In the genomic region with DNA sequence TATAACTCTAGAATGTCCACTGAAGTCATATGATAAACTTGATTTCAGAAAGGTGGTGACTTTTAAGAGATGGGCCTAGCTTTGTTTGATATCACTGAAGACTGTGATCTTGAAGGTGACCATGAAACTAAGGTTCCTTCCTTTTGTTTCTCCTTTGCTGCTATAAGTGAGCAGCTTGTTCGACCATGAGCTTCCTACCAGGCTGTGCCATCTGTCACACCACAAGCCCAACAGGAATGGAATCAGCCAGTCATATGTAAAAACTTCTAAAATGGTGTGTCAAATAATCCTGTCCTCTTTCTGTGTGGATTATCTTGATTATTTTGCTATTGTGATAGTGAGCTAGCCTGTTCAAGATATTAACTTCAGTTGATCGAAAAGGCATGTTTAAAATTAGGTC, we compare ENCODE assay signal across 24 mouse cellular contexts.
DNase-seq lines count a peak whose midpoint lies in the region; ATAC-seq and TF ChIP-seq lines count a peak whose summit lies in the region.
"Had no signal": no experiment of that assay in that cellular context is flagged by ENCODE, and none has a peak within 500 bp of the region (broad histone marks: within the 10 kb centered on the region; RNA-seq: fewer than 3 reads in every experiment).

No protein-coding gene starts in this region.

- peaks cover 5% of the 10 kb centered on the region; the same call in 1 of the 2 replicates for H3K36me3 ChIP-seq in forebrain, embryonic 15.5 days
- peaks cover 13% of the 10 kb centered on the region for H3K36me3 ChIP-seq in forebrain, embryonic 13.5 days (ENCODE audit: poor library complexity, severe bottlenecking)
- no peaks in the 10 kb centered on the region for H3K36me3 ChIP-seq in midbrain, postnatal 0 days (ENCODE audit: insufficient read depth, low read length)
- no peaks in the 10 kb centered on the region for H3K36me3 ChIP-seq in midbrain, embryonic 15.5 days (replicated peaks)
- peaks cover 5% of the 10 kb centered on the region; the same call in 1 of the 2 replicates for H3K36me3 ChIP-seq in midbrain, embryonic 14.5 days (ENCODE audit: control insufficient read depth, insufficient read depth, low read length)
- H3K36me3 ChIP-seq: embryonic facial prominence, embryonic 12.5 days; liver, embryonic 12.5 days had no signal

- H3K4me2 ChIP-seq in forebrain, embryonic 15.5 days (replicated peaks) = no peak overlapping the region
- no peak overlapping the region for H3K4me2 ChIP-seq in forebrain, embryonic 13.5 days
- no peak overlapping the region for H3K4me2 ChIP-seq in midbrain, postnatal 0 days (ENCODE audit: low read depth, low read length, poor library complexity, severe bottlenecking)
- H3K4me2 ChIP-seq in midbrain, embryonic 15.5 days = no peak overlapping the region
- no peak overlapping the region for H3K4me2 ChIP-seq in midbrain, embryonic 14.5 days (ENCODE audit: low read length)
- H3K4me2 ChIP-seq: embryonic facial prominence, embryonic 12.5 days; forebrain, embryonic 12.5 days; hindbrain, embryonic 13.5 days; limb, embryonic 13.5 days; liver, embryonic 12.5 days had no signal

- H3K4me3 ChIP-seq in forebrain, embryonic 15.5 days = no peak overlapping the region
- no peak overlapping the region for H3K4me3 ChIP-seq in forebrain, embryonic 13.5 days
- no peak overlapping the region for H3K4me3 ChIP-seq in midbrain, postnatal 0 days (ENCODE audit: low read depth, low read length)
- no peak overlapping the region for H3K4me3 ChIP-seq in midbrain, embryonic 15.5 days
- no peak overlapping the region for H3K4me3 ChIP-seq in midbrain, embryonic 14.5 days (replicated peaks; ENCODE audit: low read depth, low read length)
- H3K4me3 ChIP-seq: embryonic facial prominence, embryonic 12.5 days; erythroblast, embryonic 14.5 days; forebrain, embryonic 12.5 days; heart, adult 2 months; hindbrain, embryonic 13.5 days; limb, embryonic 13.5 days; liver, embryonic 12.5 days; midbrain, embryonic 10.5 days had no signal

- no peak for TF ChIP-seq CTCF in midbrain, postnatal 0 days (IDR thresholded peaks at IDR 0.05)

- H3K4me1 ChIP-seq in forebrain, embryonic 15.5 days = peaks cover 14% of the 10 kb centered on the region
- H3K4me1 ChIP-seq in forebrain, embryonic 13.5 days = peaks cover 8% of the 10 kb centered on the region; the same call in 1 of the 2 replicates
- no peaks in the 10 kb centered on the region for H3K4me1 ChIP-seq in midbrain, postnatal 0 days (ENCODE audit: insufficient read depth, low read length)
- peaks cover 2% of the 10 kb centered on the region; the same call in 1 of the 2 replicates for H3K4me1 ChIP-seq in midbrain, embryonic 15.5 days
- no peaks in the 10 kb centered on the region for H3K4me1 ChIP-seq in midbrain, embryonic 14.5 days (ENCODE audit: control insufficient read depth, insufficient read depth, low read length)
- H3K4me1 ChIP-seq: limb, embryonic 13.5 days; liver, embryonic 12.5 days had no signal

- no peaks in the 10 kb centered on the region for H3K27me3 ChIP-seq in forebrain, embryonic 15.5 days
- H3K27me3 ChIP-seq in forebrain, embryonic 13.5 days = no peaks in the 10 kb centered on the region
- no peaks in the 10 kb centered on the region for H3K27me3 ChIP-seq in midbrain, postnatal 0 days (ENCODE audit: insufficient read depth, low read length)
- no peaks in the 10 kb centered on the region for H3K27me3 ChIP-seq in midbrain, embryonic 15.5 days (replicated peaks)
- H3K27me3 ChIP-seq in midbrain, embryonic 14.5 days (ENCODE audit: control insufficient read depth, insufficient read depth, low read length) = no peaks in the 10 kb centered on the region
- H3K27me3 ChIP-seq: embryonic facial prominence, embryonic 12.5 days; forebrain, embryonic 12.5 days; hindbrain, embryonic 13.5 days; limb, embryonic 13.5 days; liver, embryonic 12.5 days had no signal

- peak; percentile 57 for DNase-seq in midbrain, postnatal 0 days (ENCODE audit: low spot score)
- peak; percentile 85 for DNase-seq in cerebellum, adult 9-11 months
- no peak for DNase-seq in midbrain, embryonic 14.5 days
- no peak for DNase-seq in neural tube, embryonic 10.5 days (ENCODE audit: extremely low spot score, low spot score)
- DNase-seq: adrenal gland, postnatal 14 days; gastrocnemius, postnatal 25 days; heart, adult 2 months; kidney, adult 18-20 months; lung, adult 18-20 months; lung, postnatal 10 days; right cerebral cortex, postnatal 14 days had no signal

- 72% methylated on average over 2 of the region's 2 CpGs for WGBS in forebrain, embryonic 15.5 days
- 73% methylated on average over 2 of the region's 2 CpGs for WGBS in forebrain, embryonic 13.5 days
- 69% methylated on average over 2 of the region's 2 CpGs for WGBS in midbrain, postnatal 0 days
- WGBS in midbrain, embryonic 15.5 days = 57% methylated on average over 2 of the region's 2 CpGs
- WGBS in midbrain, embryonic 14.5 days = 67% methylated on average over 2 of the region's 2 CpGs

- H3K9me3 ChIP-seq in forebrain, embryonic 15.5 days = no peaks in the 10 kb centered on the region
- no peaks in the 10 kb centered on the region for H3K9me3 ChIP-seq in forebrain, embryonic 13.5 days (replicated peaks)
- no peaks in the 10 kb centered on the region for H3K9me3 ChIP-seq in midbrain, postnatal 0 days (ENCODE audit: low read length)
- no peaks in the 10 kb centered on the region for H3K9me3 ChIP-seq in midbrain, embryonic 15.5 days
- no peaks in the 10 kb centered on the region for H3K9me3 ChIP-seq in midbrain, embryonic 14.5 days (ENCODE audit: control insufficient read depth, low read length)
- H3K9me3 ChIP-seq: embryonic facial prominence, embryonic 12.5 days; forebrain, embryonic 12.5 days; hindbrain, embryonic 13.5 days; limb, embryonic 13.5 days; liver, embryonic 12.5 days; midbrain, embryonic 10.5 days had no signal

- peak overlapping the region; percentile 53 for H3K27ac ChIP-seq in forebrain, embryonic 15.5 days (replicated peaks)
- H3K27ac ChIP-seq in forebrain, embryonic 13.5 days = no peak overlapping the region
- H3K27ac ChIP-seq in midbrain, postnatal 0 days (ENCODE audit: low read depth, low read length) = no peak overlapping the region
- H3K27ac ChIP-seq in midbrain, embryonic 15.5 days = no peak overlapping the region
- no peak overlapping the region for H3K27ac ChIP-seq in midbrain, embryonic 14.5 days (replicated peaks; ENCODE audit: low read depth, low read length)
- H3K27ac ChIP-seq: embryonic facial prominence, embryonic 12.5 days; forebrain, embryonic 12.5 days; heart, adult 2 months; hindbrain, embryonic 13.5 days; kidney, postnatal 0 days; limb, embryonic 13.5 days; liver, embryonic 12.5 days; midbrain, embryonic 10.5 days had no signal

- no peak for ATAC-seq in forebrain, embryonic 15.5 days (replicated peaks)
- no peak for ATAC-seq in forebrain, embryonic 13.5 days
- ATAC-seq in midbrain, postnatal 0 days (ENCODE audit: low FRiP score) = no peak
- no peak for ATAC-seq in midbrain, embryonic 15.5 days (replicated peaks)
- ATAC-seq in midbrain, embryonic 14.5 days (ENCODE audit: low FRiP score, low TSS enrichment) = no peak
- ATAC-seq: CD4-positive, CD25-positive, alpha-beta regulatory T cell, adult 4 months; inflammation-experienced regulatory T-cells, adult 6 months; liver, embryonic 12.5 days had no signal

- H3K9ac ChIP-seq in forebrain, embryonic 15.5 days (replicated peaks) = no peak overlapping the region
- H3K9ac ChIP-seq in forebrain, embryonic 13.5 days = no peak overlapping the region
- H3K9ac ChIP-seq in midbrain, postnatal 0 days (replicated peaks; ENCODE audit: low read length, poor library complexity, severe bottlenecking) = no peak overlapping the region
- no peak overlapping the region for H3K9ac ChIP-seq in midbrain, embryonic 15.5 days
- H3K9ac ChIP-seq in midbrain, embryonic 14.5 days (replicated peaks; ENCODE audit: low read length) = no peak overlapping the region
- H3K9ac ChIP-seq: embryonic facial prominence, embryonic 12.5 days; forebrain, embryonic 12.5 days; hindbrain, embryonic 13.5 days; limb, embryonic 13.5 days; liver, embryonic 12.5 days had no signal

Comparison
In these comparisons a context has a peak if more than half of its experiments do, and no peak if none do; other contexts are left out.
1. DNase-seq: peak in midbrain, postnatal 0 days (single experiment) and cerebellum, adult 9-11 months (single experiment); none in midbrain, embryonic 14.5 days (single experiment) and neural tube, embryonic 10.5 days (single experiment).